In the genomic region with DNA sequence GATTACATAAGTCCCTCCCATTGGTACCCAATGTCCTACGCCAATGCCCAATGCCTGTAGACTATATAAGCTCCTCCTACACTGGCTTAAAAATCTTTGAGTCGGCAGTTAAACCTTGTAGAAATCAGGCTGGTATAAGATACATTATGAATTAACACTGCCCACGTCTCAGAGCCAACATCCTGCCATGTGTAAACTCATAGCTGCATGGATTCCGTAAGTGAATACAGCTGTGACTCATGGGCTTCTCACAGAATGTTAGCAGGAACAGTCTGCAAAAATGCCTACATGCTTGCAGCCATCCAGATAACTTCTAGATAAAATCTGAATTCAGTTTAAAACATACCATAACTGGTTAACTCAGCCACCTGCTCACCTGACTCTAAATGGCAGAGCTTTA, we compare ENCODE assay signal across 19 mouse cellular contexts. TPM values are rescaled to one million over a fixed set of nuclear protein-coding genes. Genes with fewer than 3 reads are reported as not detected.
DNase-seq lines count a peak whose midpoint lies in the region; ATAC-seq and TF ChIP-seq lines count a peak whose summit lies in the region.
"Had no signal": no experiment of that assay in that cellular context is flagged by ENCODE, and none has a peak within 500 bp of the region (broad histone marks: within the 10 kb centered on the region; RNA-seq: fewer than 3 reads in every experiment).

No protein-coding gene starts in this region.

- no peaks in the 10 kb centered on the region for H3K9me3 ChIP-seq in stomach, postnatal 0 days (ENCODE audit: control insufficient read depth, low read length)
- H3K9me3 ChIP-seq: limb, embryonic 15.5 days; neural tube, embryonic 12.5 days had no signal

- H3K36me3 ChIP-seq in stomach, postnatal 0 days (ENCODE audit: control insufficient read depth, insufficient read depth, low read length): no peaks in the 10 kb centered on the region

- H3K4me2 ChIP-seq in stomach, postnatal 0 days (replicated peaks; ENCODE audit: low read depth): no peak overlapping the region
- H3K4me2 ChIP-seq: limb, embryonic 15.5 days; neural tube, embryonic 12.5 days had no signal

- H3K4me3 ChIP-seq in layer of hippocampus, adult 2 months: no peak overlapping the region
- H3K4me3 ChIP-seq in stomach, postnatal 0 days (ENCODE audit: low read depth, low read length): no peak overlapping the region
- H3K4me3 ChIP-seq: gastrocnemius, adult 2 months; limb, embryonic 15.5 days; neural tube, embryonic 12.5 days had no signal

- H3K4me1 ChIP-seq in stomach, postnatal 0 days (replicated peaks; ENCODE audit: control insufficient read depth, insufficient read depth): no peaks in the 10 kb centered on the region

- H3K9ac ChIP-seq in stomach, postnatal 0 days (ENCODE audit: low read length): no peak overlapping the region
- H3K9ac ChIP-seq: limb, embryonic 15.5 days; neural tube, embryonic 12.5 days had no signal

- ATAC-seq in stomach, postnatal 0 days (ENCODE audit: low FRiP score, low TSS enrichment): no peak
- ATAC-seq: hindbrain, postnatal 0 days; midbrain, embryonic 16.5 days had no signal

- TF ChIP-seq EP300 in stomach, postnatal 0 days (optimal IDR thresholded peaks at IDR 0.05): no peak

- peak; percentile 75 to 79 for DNase-seq in frontal cortex, adult 2 months (ENCODE audit: extremely low spot score in 1 of 2, low spot score in 1 of 2)
- no peak for DNase-seq in frontal cortex, postnatal 14 days (ENCODE audit: low spot score in 2 of 2)
- no peak for DNase-seq in layer of hippocampus, adult 2 months (ENCODE audit: low spot score in 2 of 2)
- DNase-seq in layer of hippocampus, postnatal 25 days (ENCODE audit: extremely low spot score in 1 of 2, low spot score in 1 of 2): no peak
- peak; percentile 20 for DNase-seq in MN1 (ENCODE audit: low spot score)
- peak; percentile 55 to 93 for DNase-seq in left cerebral cortex, postnatal 25 days (ENCODE audit: low spot score in 2 of 2)
- no peak for DNase-seq in layer of hippocampus, adult 18-20 months (ENCODE audit: low spot score in 2 of 2)
- no peak for DNase-seq in stomach, postnatal 0 days (ENCODE audit: low spot score)
- DNase-seq: adrenal gland, postnatal 36 days; cerebellum, adult 11 months; gastrocnemius, adult 2 months; kidney, adult 8-10 months; lung, adult 18-20 months had no signal

- intact Hi-C loops in left cerebral cortex, postnatal 25 days (cut with DNase I): loop anchor here (2.0 to 5.0 kb wide), 2 partner anchors 48 to 53 kb away; a partner anchor contains a TSS

- peak overlapping the region; percentile 33; the same call in 1 of the 2 replicates for H3K27ac ChIP-seq in layer of hippocampus, adult 2 months
- no peak overlapping the region for H3K27ac ChIP-seq in stomach, postnatal 0 days (replicated peaks)
- H3K27ac ChIP-seq: gastrocnemius, adult 2 months; hindbrain, postnatal 0 days; limb, embryonic 15.5 days; neural tube, embryonic 12.5 days had no signal

- no peaks in the 10 kb centered on the region for H3K27me3 ChIP-seq in stomach, postnatal 0 days (ENCODE audit: control insufficient read depth, insufficient read depth, low read length)
- H3K27me3 ChIP-seq: limb, embryonic 15.5 days; neural tube, embryonic 12.5 days had no signal

- WGBS in stomach, postnatal 0 days: 70% methylated on average over 4 of the region's 4 CpGs

- TF ChIP-seq CTCF in layer of hippocampus, adult 2 months (conservative IDR thresholded peaks at IDR 0.05): no peak
- no peak for TF ChIP-seq CTCF in stomach, postnatal 0 days (IDR thresholded peaks at IDR 0.05; ENCODE audit: low read depth)

RNA-seq across cellular contexts. Expression of a gene that starts 50.2 kb away (rescaled TPM):
- 26.0 and 26.1 TPM in 2 replicates for polyA plus RNA-seq in frontal cortex, adult 2 months (2012; rRNA removed)
- 10 to 100 TPM; 83.3 to 83.8 TPM for total RNA-seq in layer of hippocampus, adult 2 months (2021)
- total RNA-seq in layer of hippocampus, postnatal 25 days (2021): 10 to 100 TPM; 79.9 to 91.3 TPM
- 10 to 100 TPM; 71.3 to 84.9 TPM for total RNA-seq in left cerebral cortex, postnatal 25 days (2021)
- 10 to 100 TPM; 81.7 to 82.8 TPM for total RNA-seq in layer of hippocampus, adult 18-20 months (2021)
- 0.75 and 1.2 TPM in 2 replicates for polyA plus RNA-seq in stomach, postnatal 0 days (2015; fragmentation: Nextera tagmentation; extraction: Ambion mirVana)
- total RNA-seq: common myeloid progenitor, adult 5-6 weeks; MEL had no signal

RNA-seq across cellular contexts. Expression of a gene that starts 50.3 kb away (rescaled TPM):
- polyA plus RNA-seq in frontal cortex, adult 2 months (2012; rRNA removed): 2.9 and 3.9 TPM in 2 replicates
- total RNA-seq in layer of hippocampus, adult 2 months (2021): 1 to 10 TPM; 1.8 to 2.1 TPM
- 1 to 10 TPM; 1.5 to 1.7 TPM for total RNA-seq in layer of hippocampus, postnatal 25 days (2021)
- total RNA-seq in left cerebral cortex, postnatal 25 days (2021): 1 to 10 TPM; 1.7 to 2.4 TPM
- total RNA-seq in layer of hippocampus, adult 18-20 months (2021): 1 to 10 TPM; 1.5 to 1.7 TPM
- polyA plus RNA-seq in stomach, postnatal 0 days (2015; fragmentation: Nextera tagmentation; extraction: Ambion mirVana): 0.18 and 0.48 TPM in 2 replicates
- total RNA-seq: common myeloid progenitor, adult 5-6 weeks; MEL had no signal

Comparison
In these comparisons a context has a peak if more than half of its experiments do, and no peak if none do; other contexts are left out.
1. DNase-seq: peak in frontal cortex, adult 2 months (2 of 2), MN1 (single experiment) and left cerebral cortex, postnatal 25 days (2 of 2); none in frontal cortex, postnatal 14 days (0 of 2), layer of hippocampus, adult 2 months (0 of 2), layer of hippocampus, postnatal 25 days (0 of 2), layer of hippocampus, adult 18-20 months (0 of 2) and stomach, postnatal 0 days (single experiment).